Mouse (Mus musculus) embryonic facial prominence, embryonic 12.5 days (tissue): ENCODE data around the gene Cacna2d4. TPM values are rescaled to one million over a fixed set of nuclear protein-coding genes. Genes with fewer than 3 reads are reported as not detected.

ENCODE experiments used
- ATAC-seq: fragments of 200-750 bp; cut with Nextera tagmentation; 2 replicates; pipeline ENCODE4 v1.8.0; 2017; ENCODE audit not compliant: insufficient number of reproducible peaks, insufficient read depth, low FRiP score, low TSS enrichment
- H3K27ac ChIP-seq: fragments of 300-500 bp; sonication (generic); 2 replicates; pipeline ENCODE4 v1.5.1; 2016; ENCODE audit warnings: mild to moderate bottlenecking
- H3K27me3 ChIP-seq: fragments of 300-500 bp; sonication (generic); 2 replicates; pipeline ENCODE4 v1.6.1; 2016; ENCODE audit warnings: mild to moderate bottlenecking, moderate library complexity
- H3K36me3 ChIP-seq: fragments of 300-500 bp; sonication (generic); 2 replicates; pipeline ENCODE4 v1.6.1; 2016; ENCODE audit warnings: mild to moderate bottlenecking
- H3K4me1 ChIP-seq: fragments of 300-500 bp; sonication (generic); 2 replicates; pipeline ENCODE4 v1.6.1; 2016
- H3K4me2 ChIP-seq: fragments of 300-500 bp; sonication (generic); replicated peaks from 2 replicates; pipeline ENCODE4 v1.6.1; 2016; ENCODE audit warnings: mild to moderate bottlenecking, moderate library complexity
- H3K4me3 ChIP-seq: fragments of 300-500 bp; sonication (generic); 2 replicates; pipeline ENCODE4 v1.5.1; 2016; ENCODE audit warnings: mild to moderate bottlenecking
- H3K9ac ChIP-seq: fragments of 300-500 bp; sonication (generic); 2 replicates; pipeline ENCODE4 v1.6.1; 2016; ENCODE audit warnings: mild to moderate bottlenecking, moderate library complexity
- H3K9me3 ChIP-seq: fragments of 300-500 bp; sonication (generic); 2 replicates; pipeline ENCODE4 v1.6.1; 2016; ENCODE audit warnings: mild to moderate bottlenecking, moderate library complexity
- WGBS: fragments of 180-500 bp; shearing (Covaris S2); methylation state at CpG from one replicate; pipeline ENCODE4 v1.1.7; 2016; 5-methylcytosine and 5-hydroxymethylcytosine counted together
- polyA plus RNA-seq: library from polyadenylated mRNA; unstranded; fragments of >200 nt; fragmentation: Nextera tagmentation; extraction: Ambion mirVana; gene quantifications from 2 replicates; pipeline ENCODE4 v1.2.1, GENCODE M21; 2016

Cacna2d4 gene
- polyA plus RNA-seq, 1 experiment from 2014 or later, result not detected

DNA sequence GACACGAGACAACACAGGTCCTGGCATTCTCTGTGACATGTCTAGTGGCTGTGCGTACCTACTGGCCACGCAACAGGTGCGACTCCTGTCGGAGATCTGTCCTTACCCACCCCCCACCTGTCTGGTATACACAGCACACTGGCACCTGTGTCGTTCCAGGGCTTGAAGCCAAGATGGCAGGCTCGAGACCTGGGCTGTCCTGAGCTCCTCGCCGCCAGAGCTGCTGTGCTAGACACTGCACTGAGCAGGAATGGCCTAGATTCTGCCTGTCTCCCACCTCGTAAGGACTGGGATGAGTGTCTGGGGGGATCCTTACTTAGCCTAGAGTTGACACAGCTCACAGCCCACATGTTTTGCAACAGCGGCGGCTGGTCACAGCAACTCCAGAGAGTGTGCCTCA lies 11.1 kb upstream of the Cacna2d4 start:
- 0 out of 2 replicates have a peak, but pooled peaks have one; percentile 11 for ATAC-seq
- 80% methylated on average over 12 of the region's 12 CpGs for WGBS
- Histone ChIP-seq H3K4me3 (no peak overlapping the region), H3K9ac (no peak overlapping the region), H3K27me3 (no peaks in the 10 kb centered on the region), H3K4me2 (no peak overlapping the region), H3K27ac (no peak overlapping the region), H3K36me3 (peaks cover 4% of the 10 kb centered on the region; the same call in 1 of the 2 replicates), H3K9me3 (no peaks in the 10 kb centered on the region), H3K4me1 (no peaks in the 10 kb centered on the region)

- H3K27ac ChIP-seq, result no peak overlapping the region
- WGBS, result 85% methylated on average over 6 of the region's 6 CpGs
- no peak overlapping the region for H3K9ac ChIP-seq
- H3K9me3 ChIP-seq, result no peaks in the 10 kb centered on the region
- H3K27me3 ChIP-seq, result no peaks in the 10 kb centered on the region
- ATAC-seq, result no peak
- no peaks in the 10 kb centered on the region for H3K4me1 ChIP-seq
- no peak overlapping the region for H3K4me3 ChIP-seq
- peaks cover 4% of the 10 kb centered on the region; the same call in 1 of the 2 replicates for H3K36me3 ChIP-seq
- no peak overlapping the region for H3K4me2 ChIP-seq
Measured at GRCm38 (mm10) chr6:119225731-119226130, 10.6 kb upstream of the Cacna2d4 start.

DNA sequence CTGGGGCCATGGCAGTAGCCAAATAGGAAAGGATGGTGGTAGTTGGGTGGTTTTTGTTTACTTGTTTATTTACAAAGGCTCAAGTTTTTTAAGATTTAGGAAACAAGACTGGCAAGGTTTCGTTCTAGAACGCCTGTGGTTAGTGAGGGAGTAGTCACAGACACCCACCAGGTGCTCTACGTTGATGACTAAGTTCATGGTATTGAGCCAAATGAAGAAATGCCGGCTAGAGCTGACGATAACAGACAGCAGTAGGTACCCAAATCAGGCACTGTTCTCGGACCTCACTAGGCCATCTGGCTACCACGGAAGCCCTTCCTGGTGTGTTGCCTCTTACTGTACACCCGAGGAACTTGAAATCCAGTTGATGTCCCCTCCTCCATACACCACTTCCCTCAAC lies 9.3 kb upstream of the Cacna2d4 start:
- 85% methylated on average over 8 of the region's 8 CpGs for WGBS
- H3K27me3 ChIP-seq, result no peaks in the 10 kb centered on the region
- no peaks in the 10 kb centered on the region for H3K4me1 ChIP-seq
- no peaks in the 10 kb centered on the region for H3K9me3 ChIP-seq
- H3K4me3 ChIP-seq, result no peak overlapping the region
- no peak for ATAC-seq
- H3K36me3 ChIP-seq, result peaks cover 4% of the 10 kb centered on the region; the same call in 1 of the 2 replicates
- H3K9ac ChIP-seq, result no peak overlapping the region
- no peak overlapping the region for H3K4me2 ChIP-seq
- H3K27ac ChIP-seq, result no peak overlapping the region

DNA sequence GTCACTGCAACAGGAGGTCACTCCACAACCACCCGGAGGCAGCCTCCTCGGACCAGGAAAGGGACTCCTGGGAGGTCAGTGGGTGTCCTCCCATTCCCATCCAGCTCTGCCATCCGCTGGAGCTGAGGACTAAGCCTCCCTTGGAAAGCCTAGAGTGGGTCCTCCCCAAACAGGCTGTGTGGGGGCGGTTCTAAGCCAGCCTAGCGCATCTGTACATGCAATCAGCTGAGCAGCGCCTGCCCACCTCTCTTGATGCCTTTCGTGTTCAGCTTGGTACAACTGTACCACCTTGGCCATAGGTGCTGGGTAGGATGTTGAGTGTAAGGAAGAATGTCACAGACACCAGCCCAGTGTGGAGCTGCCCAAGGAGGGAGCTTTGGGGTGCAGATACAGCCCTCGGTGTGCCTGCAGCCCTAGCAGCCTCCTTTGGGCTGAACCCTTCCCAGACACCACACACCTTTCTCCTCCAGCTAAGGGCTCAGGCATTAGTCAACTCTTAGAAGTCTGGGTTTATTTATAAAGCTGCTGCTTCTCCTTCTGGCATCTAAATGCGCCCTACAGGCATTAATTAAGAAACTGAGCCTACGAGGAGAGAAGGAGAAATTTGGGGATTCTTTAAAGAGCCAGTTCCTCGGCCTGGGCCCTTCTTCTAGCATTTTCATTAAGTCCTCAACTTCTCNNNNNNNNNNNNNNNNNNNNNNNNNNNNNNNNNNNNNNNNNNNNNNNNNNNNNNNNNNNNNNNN lies 7.3 kb upstream of the Cacna2d4 start:
- no peak overlapping the region for H3K27ac ChIP-seq
- no peaks in the 10 kb centered on the region for H3K27me3 ChIP-seq
- no peaks in the 10 kb centered on the region for H3K4me1 ChIP-seq
- H3K4me3 ChIP-seq, result no peak overlapping the region
- 72% methylated on average over 11 of the region's 11 CpGs for WGBS
- ATAC-seq, result no peak
- no peak overlapping the region for H3K9ac ChIP-seq
- no peaks in the 10 kb centered on the region for H3K9me3 ChIP-seq
- H3K36me3 ChIP-seq, result no peaks in the 10 kb centered on the region
- H3K4me2 ChIP-seq, result no peak overlapping the region

DNA sequence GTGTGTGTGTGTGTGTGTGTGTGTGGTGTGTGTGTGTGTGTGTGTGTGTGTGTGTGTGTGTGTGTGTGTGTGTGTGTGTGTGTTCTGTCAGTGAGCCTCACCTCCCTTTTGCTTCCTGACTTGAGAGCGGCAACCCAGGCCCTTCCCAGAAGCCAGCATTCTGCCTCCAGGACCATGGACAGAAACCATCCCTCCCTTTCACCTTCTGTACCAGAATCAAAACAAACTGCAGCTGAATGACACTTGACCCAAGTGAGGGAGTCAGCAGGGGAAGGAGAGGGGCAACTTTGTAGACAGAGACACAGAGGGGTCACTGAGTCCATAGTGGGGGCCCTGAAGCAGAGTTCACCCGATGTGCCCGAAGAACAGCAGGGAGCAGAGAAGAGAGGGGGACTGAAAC lies 3.3 kb upstream of the Cacna2d4 start:
- WGBS, result 28% methylated on average over 3 of the region's 3 CpGs

GRCm38 (mm10) chr6:119235441-119235840 lies 885 bp upstream of the Cacna2d4 start:
- 76% methylated on average over 5 of the region's 5 CpGs for WGBS
- ATAC-seq, result no peak
- Histone ChIP-seq H3K36me3 (no peaks in the 10 kb centered on the region), H3K4me2 (no peak overlapping the region), H3K27ac (no peak overlapping the region), H3K4me1 (no peaks in the 10 kb centered on the region), H3K27me3 (no peaks in the 10 kb centered on the region), H3K4me3 (no peak overlapping the region), H3K9me3 (no peaks in the 10 kb centered on the region), H3K9ac (no peak overlapping the region)

More for the DNA sequence above, 3.3 kb upstream of the Cacna2d4 start:
- H3K9ac ChIP-seq, result no peak overlapping the region
- H3K4me3 ChIP-seq, result no peak overlapping the region
- no peaks in the 10 kb centered on the region for H3K27me3 ChIP-seq
- no peak overlapping the region for H3K27ac ChIP-seq
- ATAC-seq, result no peak
- H3K4me1 ChIP-seq, result no peaks in the 10 kb centered on the region
- H3K9me3 ChIP-seq, result no peaks in the 10 kb centered on the region
- H3K4me2 ChIP-seq, result no peak overlapping the region
- no peaks in the 10 kb centered on the region for H3K36me3 ChIP-seq

GRCm38 (mm10) chr6:119237427-119237989 lies 1.2 kb downstream of the Cacna2d4 start:
- no peaks in the 10 kb centered on the region for H3K36me3 ChIP-seq
- H3K9ac ChIP-seq, result no peak overlapping the region
- no peak overlapping the region for H3K4me2 ChIP-seq
- no peak for ATAC-seq
- no peaks in the 10 kb centered on the region for H3K9me3 ChIP-seq
- 64% methylated on average over 8 of the region's 8 CpGs for WGBS
- H3K27me3 ChIP-seq, result no peaks in the 10 kb centered on the region
- peaks cover 5% of the 10 kb centered on the region for H3K4me1 ChIP-seq
- no peak overlapping the region for H3K4me3 ChIP-seq
- no peak overlapping the region for H3K27ac ChIP-seq

- 71% methylated on average over 5 of the region's 5 CpGs for WGBS
- no peak for ATAC-seq
Measured at GRCm38 (mm10) chr6:119239341-119240005, 3.1 kb downstream of the Cacna2d4 start.

GRCm38 (mm10) chr6:119240256-119240655 lies 3.9 kb downstream of the Cacna2d4 start:
- no peak overlapping the region for H3K4me3 ChIP-seq
- no peaks in the 10 kb centered on the region for H3K27me3 ChIP-seq
- H3K27ac ChIP-seq, result no peak overlapping the region
- H3K9me3 ChIP-seq, result no peaks in the 10 kb centered on the region
- H3K9ac ChIP-seq, result no peak overlapping the region
- no peak for ATAC-seq
- WGBS, result 78% methylated on average over 7 of the region's 7 CpGs
- H3K4me1 ChIP-seq, result peaks cover 5% of the 10 kb centered on the region
- H3K4me2 ChIP-seq, result no peak overlapping the region
- H3K36me3 ChIP-seq, result no peaks in the 10 kb centered on the region

More at GRCm38 (mm10) chr6:119239341-119240005, 3.1 kb downstream of the Cacna2d4 start:
- no peaks in the 10 kb centered on the region for H3K9me3 ChIP-seq
- no peak overlapping the region for H3K4me2 ChIP-seq
- peaks cover 5% of the 10 kb centered on the region for H3K4me1 ChIP-seq
- H3K27ac ChIP-seq, result no peak overlapping the region
- H3K27me3 ChIP-seq, result no peaks in the 10 kb centered on the region
- H3K36me3 ChIP-seq, result no peaks in the 10 kb centered on the region
- H3K4me3 ChIP-seq, result no peak overlapping the region
- H3K9ac ChIP-seq, result no peak overlapping the region

GRCm38 (mm10) chr6:119240871-119241705 lies 4.8 kb downstream of the Cacna2d4 start:
- H3K4me1 ChIP-seq, result peaks cover 5% of the 10 kb centered on the region
- no peak overlapping the region for H3K4me3 ChIP-seq
- no peak overlapping the region for H3K4me2 ChIP-seq
- no peak overlapping the region for H3K27ac ChIP-seq
- no peak for ATAC-seq
- no peaks in the 10 kb centered on the region for H3K27me3 ChIP-seq
- peaks cover 2% of the 10 kb centered on the region; the same call in 1 of the 2 replicates for H3K9me3 ChIP-seq
- WGBS, result 38% methylated on average over 21 of the region's 21 CpGs
- H3K9ac ChIP-seq, result no peak overlapping the region
- H3K36me3 ChIP-seq, result no peaks in the 10 kb centered on the region

- no peak for ATAC-seq
- Histone ChIP-seq H3K9ac (no peak overlapping the region), H3K4me1 (peaks cover 4% of the 10 kb centered on the region), H3K27ac (no peak overlapping the region), H3K36me3 (no peaks in the 10 kb centered on the region), H3K4me3 (no peak overlapping the region), H3K9me3 (peaks cover 3% of the 10 kb centered on the region; the same call in 1 of the 2 replicates), H3K4me2 (no peak overlapping the region), H3K27me3 (no peaks in the 10 kb centered on the region)
- 48% methylated on average over 2 of the region's 2 CpGs for WGBS
Measured at GRCm38 (mm10) chr6:119246082-119246481, 9.8 kb downstream of the Cacna2d4 start.
